Mouse (Mus musculus) brain, embryonic 14.5 days (tissue): ENCODE results near the gene Gm28434.

Source experiments
- CTCF ChIP-seq: fragments of 200-500 bp; IDR thresholded peaks from 2 replicates; pipeline ENCODE4 v1.5.1; 2012; ENCODE audit warnings: inconsistent platforms, mild to moderate bottlenecking, moderate library complexity, borderline replicate concordance; ENCODE audit not compliant: insufficient read depth, insufficient read length; ENCODE audit errors: extremely low read depth
- POLR2A ChIP-seq: fragments of 200-500 bp; IDR thresholded peaks from 2 replicates; pipeline ENCODE4 v1.6.1; 2012; ENCODE audit warnings: mild to moderate bottlenecking, inconsistent platforms, borderline replicate concordance; ENCODE audit not compliant: poor library complexity, insufficient read depth, insufficient read length, severe bottlenecking; ENCODE audit errors: extremely low read depth

DNA sequence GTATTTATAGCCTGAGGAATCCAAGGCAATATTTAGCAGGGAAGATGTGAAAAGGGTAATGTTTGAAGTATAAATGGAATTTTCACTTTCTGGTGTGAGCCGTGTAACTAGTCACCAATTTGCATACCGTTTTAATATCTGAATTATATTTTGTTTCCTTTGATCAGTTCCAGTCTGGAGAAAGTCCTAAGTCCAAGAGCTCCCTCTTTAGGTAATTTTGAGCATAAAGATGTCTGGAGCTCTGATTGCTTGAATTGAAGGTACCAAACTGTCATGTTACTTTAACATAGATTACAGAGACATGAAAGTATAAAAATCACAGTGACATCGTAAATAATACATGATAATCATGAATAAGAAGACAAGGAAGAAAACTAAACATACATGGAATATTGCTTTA lies 28.6 kb upstream of the Gm28434 start:
- no peak for TF ChIP-seq POLR2A
- TF ChIP-seq CTCF: no peak
